Mouse (Mus musculus): ENCODE data around the gene Nfyc.

DNA sequence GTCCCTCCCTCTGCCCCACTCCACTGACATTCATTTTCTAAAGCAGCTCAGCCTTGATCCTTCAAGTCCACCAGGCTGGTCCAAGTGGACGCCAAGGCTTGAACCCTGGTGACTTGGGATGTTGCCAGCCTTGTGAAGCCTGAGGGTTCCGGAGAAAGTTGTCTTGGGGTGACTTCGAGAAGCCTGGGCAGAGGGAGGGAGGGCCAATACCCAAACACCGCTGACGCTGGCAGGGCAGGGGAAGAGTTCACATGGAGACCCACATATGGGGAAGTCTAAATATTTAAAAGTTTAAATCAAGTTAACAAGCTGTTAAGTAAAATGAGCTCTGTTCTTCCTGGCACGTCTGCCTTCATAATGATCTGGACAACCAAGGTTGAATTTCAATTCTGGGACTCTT is 98.6 kb downstream of the Nfyc start:
- TF ChIP-seq CTCF (IDR thresholded peaks at IDR 0.05; ENCODE audit: borderline replicate concordance, insufficient read depth, low read length), result no peak
- TF ChIP-seq POLR2A (IDR thresholded peaks at IDR 0.05; ENCODE audit: low read depth, low read length), result no peak
